19 mouse cellular contexts compared by ENCODE assay signal in genomic region chr11:17112419-17113090, GRCm38 (mm10).
"Had no signal": no experiment of that assay in that cellular context is flagged by ENCODE, and none has a peak within 500 bp of the region (broad histone marks: within the 10 kb centered on the region; RNA-seq: fewer than 3 reads in every experiment).

No protein-coding gene starts in this region.

- H3K4me1 ChIP-seq: kidney, embryonic 15.5 days; limb, embryonic 10.5 days; limb, embryonic 13.5 days; liver, embryonic 12.5 days; liver, embryonic 15.5 days; lung, embryonic 15.5 days had no signal

- H3K9me3 ChIP-seq: kidney, embryonic 15.5 days; limb, embryonic 10.5 days; liver, embryonic 12.5 days; liver, embryonic 15.5 days; lung, embryonic 15.5 days had no signal

- H3K27me3 ChIP-seq: kidney, embryonic 15.5 days; limb, embryonic 13.5 days; liver, embryonic 12.5 days; liver, embryonic 15.5 days; lung, embryonic 15.5 days had no signal

- ATAC-seq: liver, embryonic 12.5 days had no signal

- H3K4me2 ChIP-seq: kidney, embryonic 15.5 days; limb, embryonic 13.5 days; liver, embryonic 12.5 days; liver, embryonic 15.5 days; lung, embryonic 15.5 days; midbrain, embryonic 11.5 days had no signal

- H3K27ac ChIP-seq: kidney, embryonic 15.5 days; limb, embryonic 10.5 days; limb, embryonic 13.5 days; liver, embryonic 12.5 days; liver, embryonic 15.5 days; lung, embryonic 15.5 days had no signal

- H3K36me3 ChIP-seq: kidney, embryonic 15.5 days; limb, embryonic 10.5 days; limb, embryonic 13.5 days; liver, embryonic 12.5 days; liver, embryonic 15.5 days; lung, embryonic 15.5 days had no signal

- H3K4me3 ChIP-seq: kidney, embryonic 15.5 days; limb, embryonic 10.5 days; limb, embryonic 13.5 days; liver, embryonic 12.5 days; liver, embryonic 15.5 days; lung, embryonic 15.5 days had no signal

- H3K9ac ChIP-seq: kidney, embryonic 15.5 days; limb, embryonic 13.5 days; liver, embryonic 12.5 days; liver, embryonic 15.5 days; lung, embryonic 15.5 days had no signal

- DNase-seq: kidney, adult 11 months; kidney, adult 8-10 months; kidney, postnatal 10 days; kidney, postnatal 36 days; liver; lung, adult 18-20 months; lung, postnatal 10 days; lung, postnatal 36 days; midbrain, embryonic 14.5 days; thymus, adult 2 months; thymus, postnatal 14 days; thymus, postnatal 4 days had no signal
